Mouse (Mus musculus): ENCODE measurements around the gene Lrrn4. TPM values are rescaled to one million over a fixed set of nuclear protein-coding genes. Genes with fewer than 3 reads are reported as not detected.
A peak's percentile ranks its signal among the peaks of the same experiment; 100 is the strongest.

The Lrrn4 gene
- polyA plus RNA-seq, 1 experiment, result 0.74 TPM

- peaks cover 25% of the 10 kb centered on the region for H3K36me3 ChIP-seq (ENCODE audit: control insufficient read depth, insufficient read depth, low read length)
- H3K4me3 ChIP-seq (ENCODE audit: low read depth, low read length), result no peak overlapping the region
- no peak overlapping the region for H3K27ac ChIP-seq (ENCODE audit: insufficient read depth, low read depth, low read length)
- peaks cover 2% of the 10 kb centered on the region; the same call in 1 of the 2 replicates for H3K4me1 ChIP-seq (ENCODE audit: control insufficient read depth, insufficient read depth, insufficient read length, low read length)
- 90% methylated on average over 1 of the region's 1 CpGs for WGBS
- H3K27me3 ChIP-seq (ENCODE audit: control insufficient read depth, insufficient read depth, low read length), result no peaks in the 10 kb centered on the region
- no peak for TF ChIP-seq CTCF (IDR thresholded peaks at IDR 0.05; ENCODE audit: extremely low read depth, insufficient read length, insufficient replicate concordance, low read depth, low read length)
- TF ChIP-seq POLR2A (IDR thresholded peaks at IDR 0.05; ENCODE audit: low read depth, low read length), result no peak
Observed at GRCm38 (mm10) chr2:132853051-132853450, 27.6 kb downstream of the Lrrn4 start.

GRCm38 (mm10) chr2:132849141-132849540, 31.6 kb downstream of the Lrrn4 start:
- WGBS, result 92% methylated on average over 6 of the region's 6 CpGs
- no peak for TF ChIP-seq CTCF (IDR thresholded peaks at IDR 0.05; ENCODE audit: extremely low read depth, insufficient read length, insufficient replicate concordance, low read depth, low read length)
- no peak for TF ChIP-seq POLR2A (IDR thresholded peaks at IDR 0.05; ENCODE audit: low read depth, low read length)
- peaks cover 17% of the 10 kb centered on the region for H3K36me3 ChIP-seq (ENCODE audit: control insufficient read depth, insufficient read depth, low read length)

GRCm38 (mm10) chr2:132848361-132848760, 32.3 kb downstream of the Lrrn4 start:
- no peaks in the 10 kb centered on the region for H3K27me3 ChIP-seq (ENCODE audit: control insufficient read depth, insufficient read depth, low read length)
- H3K4me1 ChIP-seq (ENCODE audit: control insufficient read depth, insufficient read depth, insufficient read length, low read length), result peaks cover 10% of the 10 kb centered on the region
- no peak overlapping the region for H3K4me3 ChIP-seq (ENCODE audit: low read depth, low read length)
- TF ChIP-seq CTCF (IDR thresholded peaks at IDR 0.05; ENCODE audit: extremely low read depth, insufficient read length, insufficient replicate concordance, low read depth, low read length) (no peak), POLR2A (IDR thresholded peaks at IDR 0.05; ENCODE audit: low read depth, low read length) (no peak)
- no peak overlapping the region for H3K27ac ChIP-seq (ENCODE audit: insufficient read depth, low read depth, low read length)
- WGBS, result 72% methylated on average over 4 of the region's 4 CpGs
- peaks cover 15% of the 10 kb centered on the region for H3K36me3 ChIP-seq (ENCODE audit: control insufficient read depth, insufficient read depth, low read length)

More at GRCm38 (mm10) chr2:132849141-132849540, 31.6 kb downstream of the Lrrn4 start:
- Histone ChIP-seq H3K27ac (ENCODE audit: insufficient read depth, low read depth, low read length) (no peak overlapping the region), H3K4me3 (ENCODE audit: low read depth, low read length) (no peak overlapping the region), H3K4me1 (ENCODE audit: control insufficient read depth, insufficient read depth, insufficient read length, low read length) (peaks cover 10% of the 10 kb centered on the region), H3K27me3 (ENCODE audit: control insufficient read depth, insufficient read depth, low read length) (no peaks in the 10 kb centered on the region)

DNA sequence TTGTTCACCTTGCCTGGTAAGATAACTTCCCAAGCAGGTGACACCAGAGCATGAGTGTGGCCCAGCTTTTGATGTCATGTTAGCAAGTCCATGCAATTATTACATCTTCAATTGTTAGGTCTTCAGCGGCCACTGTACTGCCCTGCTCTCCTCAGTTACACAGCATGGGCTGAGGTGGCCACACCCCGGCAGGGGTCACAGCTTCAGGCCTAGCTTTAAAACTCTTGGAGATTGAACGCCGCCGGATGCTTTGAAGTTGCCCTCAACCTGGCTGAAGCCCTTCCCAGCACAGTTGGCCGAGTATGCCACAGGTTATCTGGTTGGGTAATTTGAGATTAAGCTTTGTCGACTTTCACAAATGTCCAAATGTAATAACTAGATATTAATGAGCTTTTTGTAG, 33.1 kb downstream of the Lrrn4 start:
- H3K36me3 ChIP-seq (ENCODE audit: control insufficient read depth, insufficient read depth, low read length), result peaks cover 11% of the 10 kb centered on the region
- TF ChIP-seq POLR2A (IDR thresholded peaks at IDR 0.05; ENCODE audit: low read depth, low read length) (no peak), CTCF (IDR thresholded peaks at IDR 0.05; ENCODE audit: extremely low read depth, insufficient read length, insufficient replicate concordance, low read depth, low read length) (no peak)
- 15% methylated on average over 7 of the region's 7 CpGs for WGBS
- H3K4me3 ChIP-seq (ENCODE audit: low read depth, low read length), result peak overlapping the region; percentile 81
- H3K27ac ChIP-seq (ENCODE audit: insufficient read depth, low read depth, low read length), result no peak overlapping the region
- H3K27me3 ChIP-seq (ENCODE audit: control insufficient read depth, insufficient read depth, low read length), result no peaks in the 10 kb centered on the region
- peaks cover 10% of the 10 kb centered on the region for H3K4me1 ChIP-seq (ENCODE audit: control insufficient read depth, insufficient read depth, insufficient read length, low read length)

- Histone ChIP-seq H3K27ac (ENCODE audit: insufficient read depth, low read depth, low read length) (0 out of 2 replicates have a peak within 1 kb of the TSS, but pooled peaks have one; percentile 28), H3K4me1 (ENCODE audit: control insufficient read depth, insufficient read depth, insufficient read length, low read length) (peaks cover 10% of the 10 kb centered on the region), H3K4me3 (ENCODE audit: low read depth, low read length) (peak within 1 kb of the TSS; percentile 81), H3K27me3 (ENCODE audit: control insufficient read depth, insufficient read depth, low read length) (no peaks in the 10 kb centered on the region), H3K36me3 (ENCODE audit: control insufficient read depth, insufficient read depth, low read length) (peaks cover 11% of the 10 kb centered on the region)
- WGBS, result under 1% methylated on average over 96 of the region's 96 CpGs
- TF ChIP-seq POLR2A (IDR thresholded peaks at IDR 0.05; ENCODE audit: low read depth, low read length) (peak; percentile 90), CTCF (IDR thresholded peaks at IDR 0.05; ENCODE audit: extremely low read depth, insufficient read length, insufficient replicate concordance, low read depth, low read length) (peak; percentile 97)
Observed at GRCm38 (mm10) chr2:132846407-132847358, 34.0 kb downstream of the Lrrn4 start, which contains the start of gene Crls1. Gene Crls1, plus strand, starts transcription at chr2:132846666.

DNA sequence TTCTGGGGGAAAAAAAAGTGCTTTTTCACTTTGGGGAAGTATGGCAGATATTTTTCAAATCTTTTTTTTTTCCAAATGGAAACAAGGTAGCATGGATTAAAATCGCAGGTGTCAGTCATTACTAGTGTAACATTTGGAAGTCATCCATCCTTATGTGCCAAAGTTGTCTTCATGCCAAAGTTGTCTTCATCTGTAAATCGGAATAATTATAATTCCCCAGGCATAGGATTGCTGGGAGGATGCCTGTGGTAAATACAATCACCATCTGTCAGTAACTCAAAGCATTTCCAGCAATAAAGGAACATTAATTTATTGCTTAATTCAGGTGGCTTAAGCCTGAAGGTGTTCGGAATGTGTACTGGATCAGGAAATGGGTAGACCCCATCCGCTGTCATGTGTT, 39.6 kb downstream of the Lrrn4 start:
- Histone ChIP-seq H3K36me3 (ENCODE audit: control insufficient read depth, insufficient read depth, low read length) (peaks cover 2% of the 10 kb centered on the region; the same call in 1 of the 2 replicates), H3K4me1 (ENCODE audit: control insufficient read depth, insufficient read depth, insufficient read length, low read length) (no peaks in the 10 kb centered on the region), H3K27me3 (ENCODE audit: control insufficient read depth, insufficient read depth, low read length) (no peaks in the 10 kb centered on the region), H3K27ac (ENCODE audit: insufficient read depth, low read depth, low read length) (no peak overlapping the region), H3K4me3 (ENCODE audit: low read depth, low read length) (no peak overlapping the region)
- WGBS, result 94% methylated on average over 4 of the region's 4 CpGs
- TF ChIP-seq POLR2A (IDR thresholded peaks at IDR 0.05; ENCODE audit: low read depth, low read length) (no peak), CTCF (IDR thresholded peaks at IDR 0.05; ENCODE audit: extremely low read depth, insufficient read length, insufficient replicate concordance, low read depth, low read length) (no peak)

Other genes with a start within 250 kb of the Lrrn4 start
- 4.6 and 8.9 TPM in 2 replicates for gene Shld1, start 194.0 kb downstream of the Lrrn4 start, polyA plus RNA-seq (2012; rRNA removed)
- 9.3 and 14.8 TPM in 2 replicates for gene Chgb, start 99.6 kb downstream of the Lrrn4 start, polyA plus RNA-seq (2012; rRNA removed)
- 0.30 and 1.4 TPM in 2 replicates for gene Trmt6, start 64.8 kb downstream of the Lrrn4 start, polyA plus RNA-seq (2012; rRNA removed)
- 0.23 and 0.51 TPM in 2 replicates for gene Mcm8, start 64.8 kb downstream of the Lrrn4 start, polyA plus RNA-seq (2012; rRNA removed)
- gene Crls1, start 34.2 kb downstream of the Lrrn4 start, polyA plus RNA-seq (2012; rRNA removed), result 34.8 and 49.8 TPM in 2 replicates
- 11.2 and 19.7 TPM in 2 replicates for gene Fermt1, start 65.0 kb upstream of the Lrrn4 start, polyA plus RNA-seq (2012; rRNA removed)